Mouse (Mus musculus) heart, postnatal 0 days (tissue): Measurements from ENCODE around the gene Trpd52l3.

ENCODE experiments used
- CTCF ChIP-seq: IDR thresholded peaks from 2 replicates; pipeline ENCODE4 v1.5.1; 2016; ENCODE audit warnings: antibody characterized with exemption, control low read depth, low read depth
- EP300 ChIP-seq: IDR thresholded peaks from 2 replicates; pipeline ENCODE4 v1.6.1; 2016; ENCODE audit warnings: antibody characterized with exemption, low read depth

DNA sequence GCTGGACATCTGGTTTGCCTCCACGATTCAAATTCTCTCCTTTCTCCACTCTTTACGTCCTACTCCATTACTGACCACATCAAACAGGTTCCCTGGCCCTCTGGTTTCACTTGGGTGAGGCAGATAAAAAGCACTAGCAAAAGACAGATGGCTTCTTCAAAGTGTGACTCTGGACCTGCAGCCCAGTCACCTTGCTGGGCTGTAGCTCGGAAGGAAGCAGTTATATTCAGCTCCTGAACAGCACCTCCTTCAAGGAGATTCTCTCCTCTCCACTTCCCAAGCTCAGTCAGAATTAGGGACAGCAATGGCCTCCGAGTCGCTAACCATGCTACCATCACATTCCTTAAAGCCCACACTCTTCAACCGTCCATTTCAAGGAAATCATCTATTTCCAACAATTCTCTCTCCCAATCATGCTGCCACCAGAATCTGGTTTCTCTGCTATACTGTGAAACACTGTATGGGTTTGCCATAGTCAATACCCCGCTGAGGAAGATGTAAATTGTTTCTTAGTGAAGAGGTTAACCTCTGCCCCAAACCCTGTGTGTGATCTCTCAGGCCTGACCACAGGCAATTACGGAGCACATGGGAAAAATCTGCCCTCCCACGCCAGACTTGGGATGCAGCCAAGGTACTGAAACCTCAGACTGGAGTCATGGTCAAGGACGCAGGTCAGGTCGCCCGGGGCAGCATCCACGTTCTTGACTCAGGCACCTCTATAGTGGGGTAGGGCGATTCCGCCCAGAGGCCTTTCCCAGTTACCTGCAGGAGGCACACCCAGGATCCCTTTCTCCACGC, 19.2 kb upstream of the Trpd52l3 start:
- no peak for TF ChIP-seq EP300
- no peak for TF ChIP-seq CTCF
